Mouse (Mus musculus) urinary bladder, adult 2 months (tissue): ENCODE results near the gene Olfr523. TPM values are rescaled to one million over a fixed set of nuclear protein-coding genes. Genes with fewer than 3 reads are reported as not detected.

Source experiments
- DNase-seq: peaks from one replicate; pipeline ENCODE4 v3.0.0; 2022; ENCODE audit warnings: low spot score
- polyA plus RNA-seq: library from polyadenylated mRNA; depleted of rRNA; stranded (reverse); fragments of >200 nt; gene quantifications from 2 replicates; pipeline ENCODE4 v1.2.3, GENCODE M21; 2012

Gene Olfr523
- polyA plus RNA-seq, 1 experiment, result not detected

- no peak for DNase-seq
Measured at GRCm38 (mm10) chr7:140180692-140181091, 7.7 kb downstream of the Olfr523 start.

- no peak for DNase-seq
Measured at GRCm38 (mm10) chr7:140184206-140184605, 11.2 kb downstream of the Olfr523 start.

GRCm38 (mm10) chr7:140186646-140187620 is 13.9 kb downstream of the Olfr523 start:
- no peak for DNase-seq

- DNase-seq, result no peak
Measured at GRCm38 (mm10) chr7:140187721-140188390, 14.8 kb downstream of the Olfr523 start.

GRCm38 (mm10) chr7:140188391-140189328 is 15.6 kb downstream of the Olfr523 start:
- DNase-seq, result no peak

GRCm38 (mm10) chr7:140190435-140190834 is 17.4 kb downstream of the Olfr523 start:
- no peak for DNase-seq

- DNase-seq, result no peak
Measured at GRCm38 (mm10) chr7:140192445-140192844, 19.4 kb downstream of the Olfr523 start.

GRCm38 (mm10) chr7:140192851-140193250 is 19.8 kb downstream of the Olfr523 start:
- no peak for DNase-seq

- DNase-seq, result no peak
Measured at GRCm38 (mm10) chr7:140194031-140194430, 21.0 kb downstream of the Olfr523 start.

GRCm38 (mm10) chr7:140196002-140196401 is 23.0 kb downstream of the Olfr523 start:
- no peak for DNase-seq

GRCm38 (mm10) chr7:140201090-140201489 is 28.1 kb downstream of the Olfr523 start:
- DNase-seq, result no peak

GRCm38 (mm10) chr7:140205864-140206263 is 32.8 kb downstream of the Olfr523 start, which contains the start of gene Olfr524:
Olfr524 (minus strand) TSS chr7:140205964.
- DNase-seq, result no peak

GRCm38 (mm10) chr7:140206904-140207303 is 33.9 kb downstream of the Olfr523 start:
- no peak for DNase-seq

- DNase-seq, result no peak
Measured at GRCm38 (mm10) chr7:140208153-140208552, 35.1 kb downstream of the Olfr523 start.

GRCm38 (mm10) chr7:140208677-140209076 is 35.7 kb downstream of the Olfr523 start:
- no peak for DNase-seq

- DNase-seq, result no peak
Measured at GRCm38 (mm10) chr7:140213841-140214240, 40.8 kb downstream of the Olfr523 start.

GRCm38 (mm10) chr7:140217967-140218366 is 45.0 kb downstream of the Olfr523 start, which contains the start of gene Cd163l1:
Cd163l1 (plus strand) TSS chr7:140218267.
- no peak for DNase-seq

GRCm38 (mm10) chr7:140219268-140219667 is 46.3 kb downstream of the Olfr523 start:
- no peak for DNase-seq

- DNase-seq, result no peak
Measured at GRCm38 (mm10) chr7:140220375-140220774, 47.4 kb downstream of the Olfr523 start.

- DNase-seq, result no peak
Measured at GRCm38 (mm10) chr7:140224209-140224608, 51.2 kb downstream of the Olfr523 start.
